Mouse (Mus musculus) cerebellum, adult 2 months (tissue): Measurements from ENCODE around the gene Rab23.
"Not testable (repeated sequence)": the region's sequence is repeated elsewhere in the genome, so short reads cannot be mapped to it uniquely, and the experiment has no call there.

Source experiments
- CTCF ChIP-seq: fragments of 200-500 bp; IDR thresholded peaks from 2 replicates; pipeline ENCODE4 v1.5.1; 2011; ENCODE audit warnings: low read depth, mild to moderate bottlenecking, control low read depth, low read length, moderate library complexity, borderline replicate concordance; ENCODE audit not compliant: insufficient read depth
- POLR2A ChIP-seq: fragments of 200-500 bp; IDR thresholded peaks from 2 replicates; pipeline ENCODE4 v1.6.1; 2011; ENCODE audit warnings: low read length, control low read depth, borderline replicate concordance; ENCODE audit not compliant: insufficient read depth

DNA sequence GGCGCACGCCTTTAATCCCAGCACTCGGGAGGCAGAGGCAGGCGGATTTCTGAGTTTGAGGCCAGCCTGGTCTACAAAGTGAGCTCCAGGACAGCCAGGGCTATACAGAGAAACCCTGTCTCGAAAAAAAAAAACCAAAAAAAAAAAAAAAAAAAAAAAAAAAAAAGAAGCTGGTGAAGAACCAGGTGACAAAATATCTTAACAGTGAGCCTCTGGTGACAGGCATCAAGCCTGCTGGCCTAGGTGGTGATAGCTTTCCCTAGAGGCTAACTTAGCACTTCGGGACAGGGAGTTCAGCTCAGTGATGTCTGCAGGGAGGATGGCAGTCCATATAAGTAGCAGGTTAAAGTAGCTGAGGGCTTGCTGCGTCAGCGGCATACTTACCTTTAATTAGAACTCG, 25.1 kb downstream of the Rab23 start:
- not testable (repeated sequence) for TF ChIP-seq POLR2A, CTCF
